Mouse (Mus musculus): Measurements from ENCODE around the gene Palld.

- TF ChIP-seq CTCF (IDR thresholded peaks at IDR 0.05; ENCODE audit: extremely low read depth, insufficient read depth, insufficient read length, insufficient replicate concordance): no peak
- TF ChIP-seq POLR2A (IDR thresholded peaks at IDR 0.05; ENCODE audit: low read depth, low read length): no peak
Observed at GRCm38 (mm10) chr8:61758686-61759326, 143.7 kb downstream of the Palld start.

All from spleen, adult 2 months (tissue).